Mouse (Mus musculus) thymus, postnatal 10 days (tissue): ENCODE measurements around the gene Tbccd1.
A peak's percentile ranks its signal among the peaks of the same experiment; 100 is the strongest.

ENCODE experiments used
- DNase-seq, 2 experiments: peaks; one replicate each; pipeline ENCODE4 v3.0.0; 2021; ENCODE audit warnings: low spot score in 2 of 2

Tbccd1 gene

DNA sequence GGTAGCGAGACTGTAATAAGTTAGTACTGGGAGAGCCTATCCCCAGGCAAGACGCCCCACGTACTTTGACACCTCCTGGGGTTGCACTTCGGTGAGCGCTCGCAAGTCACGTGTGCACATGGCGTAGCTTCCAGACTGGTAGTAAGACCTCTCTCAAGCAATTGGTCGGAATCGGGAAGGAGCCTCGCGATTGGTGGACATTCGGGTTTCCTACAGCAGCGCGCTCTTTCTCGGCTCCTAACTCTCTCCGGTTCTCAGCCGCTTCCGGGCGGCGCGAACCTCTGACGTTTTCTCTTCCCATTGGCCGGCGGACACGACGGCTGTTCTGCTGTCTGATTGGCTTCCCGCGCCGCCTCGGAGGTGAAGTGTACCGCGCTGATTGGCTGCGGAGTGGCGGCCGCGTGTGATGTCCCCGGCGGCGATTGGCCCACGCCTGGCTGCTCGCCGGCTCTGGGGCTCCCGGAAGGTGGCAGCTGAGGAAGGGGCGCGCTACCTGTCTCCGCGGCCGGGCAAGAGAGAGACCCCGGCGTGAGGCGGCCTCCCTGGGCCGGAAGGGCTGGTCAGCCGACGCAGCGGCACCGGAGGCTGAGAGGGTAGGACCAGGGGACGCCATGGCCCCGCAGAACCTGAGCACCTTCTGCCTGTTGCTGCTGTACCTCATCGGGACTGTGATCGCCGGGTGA, at the start of gene Tbccd1, which contains the start of gene Dnajb11:
Gene Tbccd1 (minus strand): TSS at position 239 of the 683 bp plus-strand sequence.
Gene Dnajb11 (plus strand): TSS at position 415 of the 683 bp plus-strand sequence.
- peak; percentile 97 for DNase-seq

DNA sequence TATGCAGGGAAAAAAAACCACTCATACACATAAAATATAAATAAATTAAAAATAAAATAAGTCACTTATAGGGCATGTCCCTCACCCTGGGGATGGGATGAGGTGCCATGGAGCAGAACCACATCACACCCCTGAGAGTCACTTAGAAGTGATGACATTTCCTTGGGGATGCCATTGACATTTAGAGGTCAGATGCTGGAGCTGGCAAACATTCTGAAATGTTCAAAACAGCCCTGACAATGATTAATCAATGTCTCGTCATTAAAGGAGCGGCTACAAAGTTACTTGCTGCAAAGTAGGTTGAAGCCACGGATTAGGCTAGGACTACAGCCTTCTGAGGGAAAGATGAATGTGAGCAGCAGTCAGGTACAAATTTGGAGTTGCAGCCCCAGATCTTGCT, 43.9 kb upstream of the Tbccd1 start:
- no peak for DNase-seq

DNA sequence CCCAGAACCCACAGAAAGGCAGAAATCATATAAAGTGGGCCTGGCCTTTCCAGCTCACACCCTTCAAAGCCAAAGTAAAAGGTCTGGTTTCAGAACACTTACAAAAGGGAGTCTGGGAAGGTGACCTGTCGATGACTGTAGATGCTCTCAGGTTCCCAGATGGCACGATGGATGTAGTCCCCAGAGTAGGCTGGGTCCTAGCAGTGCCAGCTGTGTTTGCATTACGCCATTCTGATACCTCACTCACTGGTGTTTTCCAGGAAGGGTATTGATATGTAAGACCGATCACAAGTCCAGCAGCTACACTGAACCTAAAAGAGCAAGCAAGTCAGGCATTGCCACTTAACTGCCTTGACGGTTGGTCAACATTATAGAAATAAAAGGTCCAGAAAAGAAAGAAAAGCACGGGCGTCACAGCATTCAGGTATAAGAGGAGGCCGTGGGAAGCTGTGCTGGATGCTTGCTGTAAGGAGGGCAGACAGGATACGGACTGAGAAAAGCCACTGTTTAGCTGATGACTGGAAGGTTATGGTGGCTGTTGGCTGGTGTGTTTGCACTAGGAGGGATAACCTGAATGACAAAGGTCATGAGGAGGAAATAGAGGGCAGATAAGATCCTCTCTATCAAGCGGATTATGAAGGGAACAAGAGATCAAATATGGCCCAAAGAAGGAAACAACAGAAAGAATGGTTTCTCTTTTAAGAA, 42.5 kb upstream of the Tbccd1 start:
- DNase-seq: no peak

GRCm38 (mm10) chr16:22899346-22899745, 41.9 kb upstream of the Tbccd1 start:
- no peak for DNase-seq

DNA sequence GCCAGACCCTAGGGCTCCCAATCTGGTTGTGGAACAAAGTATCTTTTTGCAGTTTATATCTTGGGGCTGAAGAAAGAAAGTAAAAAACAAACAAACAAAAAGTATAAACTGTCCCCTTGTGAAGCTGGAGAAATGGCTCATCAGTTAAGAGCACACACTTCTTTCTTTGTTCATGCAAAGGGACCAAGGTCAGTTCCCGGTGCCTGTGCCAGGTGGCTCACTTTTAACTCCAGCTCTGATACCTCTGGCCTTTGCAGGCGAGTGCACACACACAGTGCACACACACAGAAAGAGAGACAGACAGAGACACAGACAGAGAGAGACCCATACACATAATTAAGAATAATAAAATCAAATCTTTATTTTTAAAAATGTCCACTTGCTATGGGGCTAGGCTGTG, 39.1 kb upstream of the Tbccd1 start:
- no peak for DNase-seq

DNA sequence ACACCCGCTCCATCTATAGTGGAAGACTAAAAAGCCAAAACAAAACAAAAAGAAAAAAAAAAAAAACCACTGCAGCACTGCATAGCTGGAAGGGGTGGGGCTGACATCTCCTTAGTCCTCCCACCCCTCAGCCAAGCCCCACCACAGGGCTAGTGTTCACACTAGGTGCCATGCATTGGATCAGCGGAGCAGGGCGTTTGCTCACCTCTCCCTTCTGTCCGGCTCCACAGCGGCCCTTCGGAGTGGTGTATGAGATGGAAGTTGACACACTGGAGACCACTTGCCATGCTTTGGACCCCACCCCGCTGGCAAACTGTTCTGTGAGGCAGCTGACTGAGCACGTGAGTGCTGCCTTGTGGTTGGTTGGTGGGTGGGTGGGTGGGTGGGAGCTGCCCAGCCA, 36.6 kb upstream of the Tbccd1 start:
- DNase-seq: no peak

GRCm38 (mm10) chr16:22891733-22892154, 34.3 kb upstream of the Tbccd1 start:
- no peak for DNase-seq

- no peak for DNase-seq
Observed at GRCm38 (mm10) chr16:22890683-22891510, 33.4 kb upstream of the Tbccd1 start, which contains the start of gene Ahsg. Gene Ahsg (plus strand): TSS chr16:22891277.

GRCm38 (mm10) chr16:22889716-22890115, 32.2 kb upstream of the Tbccd1 start:
- no peak for DNase-seq

DNA sequence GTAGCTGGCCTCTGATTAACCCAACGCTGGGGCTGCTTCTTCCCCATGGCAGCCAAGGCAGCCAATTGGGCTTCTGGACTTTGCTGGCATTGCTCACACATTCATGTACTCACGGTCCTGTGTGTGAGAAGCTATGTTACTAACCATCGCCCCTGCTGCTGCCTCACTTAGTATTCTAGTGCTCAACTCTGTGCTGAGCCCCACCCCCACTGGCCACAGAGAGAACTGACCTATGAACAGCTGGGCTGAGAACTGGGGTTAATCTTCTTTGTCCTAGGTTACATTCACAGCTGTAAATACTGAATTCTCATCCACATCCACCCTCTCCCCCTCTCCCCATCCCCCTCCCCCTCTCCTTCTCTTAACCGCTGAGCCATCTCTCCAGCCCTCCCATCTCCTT, 31.4 kb upstream of the Tbccd1 start:
- DNase-seq: no peak

GRCm38 (mm10) chr16:22886726-22887125, 29.3 kb upstream of the Tbccd1 start:
- DNase-seq: no peak

DNA sequence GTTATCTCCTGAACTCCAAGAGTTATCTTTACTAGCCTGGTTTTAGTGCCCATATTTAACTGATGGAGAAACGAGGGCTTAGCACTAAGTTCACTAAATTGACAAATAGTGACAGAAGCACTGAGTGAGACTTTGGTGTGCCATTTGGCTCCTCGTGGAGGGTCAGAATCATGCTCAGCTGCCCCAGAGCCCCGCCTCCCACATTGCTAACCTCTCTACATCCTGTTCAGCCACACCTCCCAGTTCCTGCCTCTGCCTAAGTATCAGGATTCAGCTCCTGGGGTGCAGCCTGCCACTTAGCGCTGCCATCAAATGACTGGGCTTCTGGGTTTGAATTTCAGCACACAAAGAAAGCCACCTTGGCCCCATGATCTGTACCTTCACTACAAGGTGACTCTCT, 27.9 kb upstream of the Tbccd1 start:
- no peak for DNase-seq

- DNase-seq: no peak
Observed at GRCm38 (mm10) chr16:22883441-22883840, 26.0 kb upstream of the Tbccd1 start.

DNA sequence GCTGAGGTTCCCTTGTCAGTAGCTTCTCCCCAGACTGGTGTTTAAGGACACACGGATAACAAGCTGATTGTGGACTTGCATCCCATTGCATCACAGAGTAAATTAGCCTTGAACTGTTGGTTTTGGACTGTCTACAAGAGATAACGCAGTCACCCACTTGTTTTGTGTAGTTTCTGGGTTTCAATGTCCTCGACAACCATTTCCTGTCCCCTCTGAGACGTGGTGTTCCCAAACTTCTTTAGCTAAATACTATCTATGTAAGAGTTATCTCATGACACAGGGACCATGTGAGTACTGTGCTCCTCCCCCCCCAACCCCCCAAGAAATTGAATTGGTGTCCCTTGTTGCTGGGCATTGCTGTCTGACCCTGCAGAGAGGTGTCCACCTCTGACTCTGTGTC, 24.0 kb upstream of the Tbccd1 start:
- DNase-seq: no peak

DNA sequence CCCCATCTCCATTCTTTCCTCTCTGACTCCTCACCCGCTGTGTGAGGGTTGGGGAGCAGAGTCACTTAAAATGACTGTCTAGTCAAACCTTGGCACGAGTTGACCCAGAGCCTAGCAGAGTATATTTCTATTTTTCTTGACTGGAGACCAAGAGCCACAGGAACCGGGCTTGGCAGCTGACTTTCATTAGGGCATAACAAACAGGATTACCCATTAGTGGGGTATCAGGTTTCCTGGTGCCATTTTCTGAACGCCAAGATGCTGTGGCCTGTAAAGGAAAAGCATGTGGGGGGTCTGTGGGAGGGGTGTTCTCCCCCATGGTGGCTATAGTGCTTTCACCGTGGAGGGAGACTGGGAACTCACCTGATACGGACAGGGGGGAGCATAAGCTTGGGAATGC, 23.4 kb upstream of the Tbccd1 start:
- no peak for DNase-seq

- DNase-seq: no peak
Observed at GRCm38 (mm10) chr16:22879945-22880595, 22.6 kb upstream of the Tbccd1 start.

- no peak for DNase-seq
Observed at GRCm38 (mm10) chr16:22878716-22879115, 21.2 kb upstream of the Tbccd1 start.

- no peak for DNase-seq
Observed at GRCm38 (mm10) chr16:22877660-22878390, 20.4 kb upstream of the Tbccd1 start.

GRCm38 (mm10) chr16:22876218-22877043, 19.0 kb upstream of the Tbccd1 start:
- peak in 1 of 2 experiments; percentile 36 for DNase-seq

DNA sequence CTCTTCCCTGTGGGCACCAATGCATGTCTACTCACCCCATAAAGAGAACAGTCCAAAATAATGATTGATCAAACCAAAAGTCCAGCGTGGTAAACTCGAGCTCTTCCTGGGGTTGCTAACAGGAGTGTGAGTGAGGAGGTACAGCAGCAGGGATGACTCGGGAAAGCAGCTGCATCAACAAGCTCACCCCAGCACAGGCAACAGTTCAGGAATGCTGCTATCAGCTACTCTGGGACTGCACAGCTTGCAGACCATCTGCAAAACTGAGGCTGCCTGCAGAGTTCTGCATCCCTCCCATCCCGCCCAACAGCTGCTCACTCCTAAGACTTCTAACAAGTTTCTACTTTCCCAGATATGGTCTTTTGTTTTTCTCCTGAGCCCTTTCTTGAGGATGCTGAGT, 15.9 kb upstream of the Tbccd1 start:
- no peak for DNase-seq
